Mouse (Mus musculus): ENCODE data around the gene Slc4a7. TPM values are rescaled to one million over a fixed set of nuclear protein-coding genes. Genes with fewer than 3 reads are reported as not detected.

The Slc4a7 gene
- polyA plus RNA-seq, 1 experiment = 34.5 TPM

DNA sequence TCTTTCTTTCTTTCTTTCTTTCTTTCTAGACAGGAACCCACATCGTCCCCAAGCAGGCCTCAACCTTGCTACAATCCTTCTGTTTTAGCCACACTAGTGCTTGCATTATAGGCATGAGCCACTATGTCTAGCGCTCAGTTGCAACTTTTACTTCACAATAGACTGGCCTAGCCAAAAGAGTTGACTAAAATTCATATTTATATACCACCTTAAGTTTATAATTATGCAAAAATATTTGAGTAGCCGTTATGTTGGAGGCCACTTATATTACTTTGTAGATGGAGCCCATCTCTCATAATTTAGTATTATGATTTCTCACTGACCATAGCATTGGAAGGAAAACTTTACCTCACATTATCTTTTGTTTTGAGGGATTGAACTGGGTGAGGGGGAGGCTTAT is 3.0 kb downstream of the Slc4a7 start:
- H3K4me1 ChIP-seq (ENCODE audit: control insufficient read depth, insufficient read depth, low read length) = 0 out of 2 replicates have a peak, but pooled peaks cover 2% of the 10 kb centered on the region
- H3K4me3 ChIP-seq (ENCODE audit: insufficient read depth, low read length) = no peak overlapping the region
- TF ChIP-seq CTCF (IDR thresholded peaks at IDR 0.05; ENCODE audit: borderline replicate concordance, insufficient read depth, low read length) (no peak), POLR2A (IDR thresholded peaks at IDR 0.05; ENCODE audit: low read depth, low read length) (no peak)
- H3K27ac ChIP-seq (ENCODE audit: insufficient read depth, low read length) = no peak overlapping the region

DNA sequence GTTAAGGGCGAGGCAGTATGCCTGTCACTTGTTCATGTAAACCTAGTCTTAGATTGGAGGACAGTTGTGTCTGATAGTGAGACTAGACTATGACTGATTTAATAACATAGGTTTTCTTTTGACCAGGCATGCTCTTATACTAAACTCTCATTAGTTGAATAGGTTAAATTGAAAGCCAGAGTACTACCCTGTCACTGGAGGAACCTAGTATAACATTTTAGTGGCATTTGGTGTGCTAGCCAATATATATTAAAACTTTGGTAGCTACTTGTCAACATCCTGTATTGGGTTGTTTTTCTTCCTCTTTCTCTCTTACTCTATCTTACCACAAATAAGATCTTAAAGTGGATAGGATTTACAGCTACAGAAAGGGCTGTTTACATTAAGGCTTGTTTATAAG is 4.3 kb downstream of the Slc4a7 start:
- 0 out of 2 replicates have a peak, but pooled peaks cover 2% of the 10 kb centered on the region for H3K4me1 ChIP-seq (ENCODE audit: control insufficient read depth, insufficient read depth, low read length)
- no peak overlapping the region; the same call in 1 of the 2 replicates for H3K4me3 ChIP-seq (ENCODE audit: insufficient read depth, low read length)
- H3K27ac ChIP-seq (ENCODE audit: insufficient read depth, low read length) = no peak overlapping the region
- TF ChIP-seq POLR2A (IDR thresholded peaks at IDR 0.05; ENCODE audit: low read depth, low read length) (no peak), CTCF (IDR thresholded peaks at IDR 0.05; ENCODE audit: borderline replicate concordance, insufficient read depth, low read length) (no peak)

DNA sequence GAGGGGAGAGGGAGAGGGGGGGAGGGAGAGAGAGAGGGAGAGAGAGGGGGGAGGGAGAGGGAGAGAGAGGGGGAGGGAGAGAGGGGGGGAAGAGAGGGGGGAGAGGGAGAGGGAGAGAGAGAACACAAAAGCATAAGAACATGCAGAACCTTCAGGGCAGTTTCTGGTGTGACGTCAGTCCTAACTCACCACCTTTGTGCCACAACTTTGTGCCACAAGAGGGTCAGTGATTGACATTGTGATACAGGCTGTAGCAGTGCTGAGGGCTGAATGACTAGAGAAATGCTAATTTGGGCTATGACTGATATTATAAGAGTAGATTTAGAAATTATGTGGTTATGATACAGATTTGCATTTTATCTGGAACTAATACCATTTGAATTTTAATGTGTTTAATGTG is 5.0 kb downstream of the Slc4a7 start:
- no peak overlapping the region for H3K4me3 ChIP-seq (ENCODE audit: insufficient read depth, low read length)
- no peak for TF ChIP-seq CTCF (IDR thresholded peaks at IDR 0.05; ENCODE audit: borderline replicate concordance, insufficient read depth, low read length)
- no peak for TF ChIP-seq POLR2A (IDR thresholded peaks at IDR 0.05; ENCODE audit: low read depth, low read length)
- 0 out of 2 replicates have a peak, but pooled peaks cover 2% of the 10 kb centered on the region for H3K4me1 ChIP-seq (ENCODE audit: control insufficient read depth, insufficient read depth, low read length)
- H3K27ac ChIP-seq (ENCODE audit: insufficient read depth, low read length) = no peak overlapping the region

DNA sequence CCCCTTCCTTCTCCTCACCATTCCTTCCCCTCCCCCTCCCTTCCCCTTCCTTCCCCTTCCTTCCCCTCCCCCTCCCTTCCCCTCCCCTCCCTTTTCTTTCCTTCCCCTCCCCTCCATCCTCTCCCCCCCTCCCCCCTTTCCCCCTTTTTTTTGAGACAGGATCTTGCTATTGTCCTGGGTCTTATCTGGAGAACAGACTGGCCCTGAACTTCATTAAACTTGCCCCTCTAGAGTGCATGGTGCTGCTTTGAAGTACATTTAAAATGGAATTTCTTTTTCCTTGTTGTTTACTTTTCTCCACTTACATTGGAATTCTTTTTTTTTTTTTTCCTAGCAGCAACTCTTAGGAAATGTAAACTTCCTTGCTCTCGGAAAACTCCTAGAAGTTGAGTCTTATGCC is 6.9 kb downstream of the Slc4a7 start:
- TF ChIP-seq CTCF (IDR thresholded peaks at IDR 0.05; ENCODE audit: borderline replicate concordance, insufficient read depth, low read length) = no peak
- TF ChIP-seq POLR2A (IDR thresholded peaks at IDR 0.05; ENCODE audit: low read depth, low read length) = no peak
- Histone ChIP-seq H3K27ac (ENCODE audit: insufficient read depth, low read length) (no peak overlapping the region), H3K4me1 (ENCODE audit: control insufficient read depth, insufficient read depth, low read length) (0 out of 2 replicates have a peak, but pooled peaks cover 2% of the 10 kb centered on the region), H3K4me3 (ENCODE audit: insufficient read depth, low read length) (no peak overlapping the region)

DNA sequence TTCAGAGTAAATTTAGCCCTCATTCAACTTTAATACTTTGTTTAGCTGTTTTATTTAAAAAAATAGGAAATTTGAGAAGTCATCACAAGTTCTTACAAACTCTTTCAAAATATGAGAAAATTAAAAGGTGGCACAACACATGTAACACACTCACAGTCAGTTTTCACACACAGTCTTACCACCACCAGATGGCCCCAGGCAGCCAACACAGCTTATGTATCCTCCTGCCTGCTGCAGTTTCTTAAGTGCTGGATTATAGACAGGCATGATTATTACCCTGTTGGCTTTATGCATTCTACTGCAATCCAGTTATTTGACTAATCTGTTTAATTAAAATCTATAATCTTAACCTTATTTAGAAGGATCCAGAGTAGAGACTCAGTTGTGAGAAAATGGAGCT is 12.1 kb downstream of the Slc4a7 start:
- no peak for TF ChIP-seq CTCF (IDR thresholded peaks at IDR 0.05; ENCODE audit: borderline replicate concordance, insufficient read depth, low read length)
- no peak for TF ChIP-seq POLR2A (IDR thresholded peaks at IDR 0.05; ENCODE audit: low read depth, low read length)
- H3K4me1 ChIP-seq (ENCODE audit: control insufficient read depth, insufficient read depth, low read length) = peaks cover 2% of the 10 kb centered on the region; the same call in 1 of the 2 replicates
- H3K27ac ChIP-seq (ENCODE audit: insufficient read depth, low read length) = no peak overlapping the region
- H3K4me3 ChIP-seq (ENCODE audit: insufficient read depth, low read length) = no peak overlapping the region

DNA sequence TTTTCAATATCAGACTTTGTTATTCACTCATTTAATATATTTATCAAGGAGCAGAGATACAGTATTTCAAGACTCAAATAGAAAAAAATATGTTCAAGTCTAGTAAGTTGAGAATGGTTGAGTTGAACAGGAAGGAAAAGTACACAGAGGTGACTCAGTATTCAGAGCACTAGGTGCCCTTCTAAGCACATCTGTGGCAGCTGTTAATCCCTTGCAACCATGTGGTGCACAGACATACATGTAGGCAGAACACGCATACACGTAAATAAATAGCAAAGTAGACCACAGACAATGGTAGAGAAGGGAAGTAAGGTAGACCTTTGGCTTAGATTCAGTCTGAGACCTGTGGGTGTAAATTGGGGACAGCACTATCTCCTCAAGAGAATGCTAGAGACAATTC is 13.7 kb downstream of the Slc4a7 start:
- no peak overlapping the region for H3K27ac ChIP-seq (ENCODE audit: insufficient read depth, low read length)
- TF ChIP-seq POLR2A (IDR thresholded peaks at IDR 0.05; ENCODE audit: low read depth, low read length) (no peak), CTCF (IDR thresholded peaks at IDR 0.05; ENCODE audit: borderline replicate concordance, insufficient read depth, low read length) (no peak)
- H3K4me1 ChIP-seq (ENCODE audit: control insufficient read depth, insufficient read depth, low read length) = peaks cover 2% of the 10 kb centered on the region; the same call in 1 of the 2 replicates

DNA sequence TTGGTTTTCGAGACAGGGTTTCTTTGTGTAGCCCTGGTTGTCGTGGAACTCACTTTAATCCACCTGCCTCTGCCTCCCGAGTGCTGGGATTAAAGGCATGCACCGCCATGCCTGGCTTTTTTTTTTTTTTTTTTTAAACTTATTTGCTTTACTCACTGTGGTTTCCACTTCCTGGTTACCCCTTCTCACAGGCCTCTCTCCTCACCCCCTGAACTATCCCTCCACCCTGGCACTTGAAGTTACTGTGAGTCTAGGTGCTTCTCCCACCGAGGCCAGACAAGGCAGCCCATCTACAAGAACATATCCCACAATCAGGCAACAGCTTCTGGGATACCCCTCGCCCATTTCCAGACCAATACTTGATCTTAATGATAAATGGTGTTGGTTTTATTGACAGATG is 14.8 kb downstream of the Slc4a7 start:
- TF ChIP-seq CTCF (IDR thresholded peaks at IDR 0.05; ENCODE audit: borderline replicate concordance, insufficient read depth, low read length) = no peak
- H3K27ac ChIP-seq (ENCODE audit: insufficient read depth, low read length) = no peak overlapping the region
- H3K4me3 ChIP-seq (ENCODE audit: insufficient read depth, low read length) = no peak overlapping the region
- peaks cover 2% of the 10 kb centered on the region; the same call in 1 of the 2 replicates for H3K4me1 ChIP-seq (ENCODE audit: control insufficient read depth, insufficient read depth, low read length)

More for the DNA sequence above, 13.7 kb downstream of the Slc4a7 start:
- no peak overlapping the region for H3K4me3 ChIP-seq (ENCODE audit: insufficient read depth, low read length)

DNA sequence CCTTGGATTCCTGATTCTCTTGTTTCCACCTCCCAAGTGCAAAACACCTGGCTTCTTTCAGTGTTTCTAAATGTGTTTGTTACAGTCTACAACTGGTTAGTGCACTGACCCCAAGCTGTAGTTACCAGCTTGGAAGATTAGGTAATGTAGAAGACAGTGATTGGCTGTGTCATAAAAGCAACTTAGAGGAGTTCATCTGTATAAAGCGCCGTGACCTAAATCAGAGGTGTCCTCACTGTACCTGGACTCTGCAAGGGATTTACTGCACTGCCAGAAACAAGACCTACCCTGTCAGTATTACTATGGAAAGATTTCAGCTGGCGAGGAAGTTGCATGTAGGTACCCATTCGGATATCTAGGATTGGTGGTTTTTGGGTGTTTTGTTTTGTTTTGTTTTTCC is 16.5 kb downstream of the Slc4a7 start:
- Histone ChIP-seq H3K27ac (ENCODE audit: insufficient read depth, low read length) (no peak overlapping the region), H3K4me1 (ENCODE audit: control insufficient read depth, insufficient read depth, low read length) (peaks cover 2% of the 10 kb centered on the region; the same call in 1 of the 2 replicates), H3K4me3 (ENCODE audit: insufficient read depth, low read length) (no peak overlapping the region)
- TF ChIP-seq CTCF (IDR thresholded peaks at IDR 0.05; ENCODE audit: borderline replicate concordance, insufficient read depth, low read length) = no peak
- no peak for TF ChIP-seq POLR2A (IDR thresholded peaks at IDR 0.05; ENCODE audit: low read depth, low read length)

DNA sequence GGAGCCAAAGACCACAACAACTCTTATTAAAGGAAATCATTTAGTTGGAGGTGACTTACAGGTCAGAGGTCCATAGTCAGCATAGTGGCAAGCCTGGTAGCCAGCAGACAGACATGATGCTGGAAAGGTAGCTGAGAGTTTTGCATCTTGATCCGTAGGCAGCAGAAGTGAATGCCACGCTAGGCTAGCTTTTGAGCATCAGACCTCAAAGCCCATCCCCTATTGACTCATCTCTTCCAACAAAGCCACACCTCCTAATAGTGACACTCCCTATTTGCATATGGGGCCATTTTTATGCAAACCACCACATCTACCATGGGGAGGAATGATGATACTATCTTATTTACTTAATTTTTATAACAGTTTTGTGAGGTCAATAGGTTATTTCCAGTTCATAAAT is 79.1 kb downstream of the Slc4a7 start:
- Histone ChIP-seq H3K27ac (ENCODE audit: insufficient read depth, low read length) (no peak overlapping the region), H3K4me3 (ENCODE audit: insufficient read depth, low read length) (no peak overlapping the region), H3K4me1 (ENCODE audit: control insufficient read depth, insufficient read depth, low read length) (no peaks in the 10 kb centered on the region)
- no peak for TF ChIP-seq CTCF (IDR thresholded peaks at IDR 0.05; ENCODE audit: borderline replicate concordance, insufficient read depth, low read length)
- no peak for TF ChIP-seq POLR2A (IDR thresholded peaks at IDR 0.05; ENCODE audit: low read depth, low read length)

DNA sequence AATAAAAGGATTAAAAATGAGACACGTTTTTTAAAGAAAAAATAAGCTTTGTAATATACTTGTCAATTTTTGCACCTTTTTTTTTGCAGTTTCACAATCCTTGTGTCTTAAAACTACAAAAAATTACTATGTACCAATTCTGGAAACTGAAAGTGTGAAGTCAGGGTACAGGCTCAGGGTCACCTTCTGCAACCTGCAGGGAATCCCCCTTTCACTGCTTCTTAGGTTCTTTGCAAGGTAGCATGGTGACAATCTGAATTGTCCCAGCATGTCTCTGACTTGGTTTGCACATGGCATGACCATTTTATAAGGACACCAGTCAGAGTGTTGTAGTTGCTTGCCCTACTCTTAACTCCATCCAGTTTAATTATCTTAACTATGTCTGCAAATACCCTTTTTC is 82.1 kb downstream of the Slc4a7 start:
- H3K4me3 ChIP-seq (ENCODE audit: insufficient read depth, low read length) = no peak overlapping the region
- H3K27ac ChIP-seq (ENCODE audit: insufficient read depth, low read length) = no peak overlapping the region
- no peaks in the 10 kb centered on the region for H3K4me1 ChIP-seq (ENCODE audit: control insufficient read depth, insufficient read depth, low read length)
- no peak for TF ChIP-seq CTCF (IDR thresholded peaks at IDR 0.05; ENCODE audit: borderline replicate concordance, insufficient read depth, low read length)
- no peak for TF ChIP-seq POLR2A (IDR thresholded peaks at IDR 0.05; ENCODE audit: low read depth, low read length)

DNA sequence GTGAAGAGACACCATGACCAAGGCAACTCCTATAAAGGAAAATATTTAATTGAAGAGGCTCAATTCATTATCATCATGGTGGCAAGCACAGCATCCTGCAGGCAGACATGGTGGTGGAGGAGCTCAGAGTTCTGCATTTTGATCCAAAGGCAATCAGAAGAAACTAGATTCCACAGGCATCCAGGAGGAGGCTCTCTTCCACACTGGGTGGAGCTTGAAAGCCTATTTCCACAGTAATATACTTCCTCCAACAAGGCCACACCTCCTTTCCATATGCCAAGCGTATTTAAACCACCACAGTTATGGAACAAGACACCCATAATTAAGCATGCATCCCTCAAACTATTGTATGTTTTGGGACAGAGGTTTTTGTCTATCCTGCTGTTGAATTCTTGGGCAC is 84.9 kb downstream of the Slc4a7 start:
- Histone ChIP-seq H3K27ac (ENCODE audit: insufficient read depth, low read length) (no peak overlapping the region), H3K4me3 (ENCODE audit: insufficient read depth, low read length) (no peak overlapping the region), H3K4me1 (ENCODE audit: control insufficient read depth, insufficient read depth, low read length) (no peaks in the 10 kb centered on the region)
- no peak for TF ChIP-seq POLR2A (IDR thresholded peaks at IDR 0.05; ENCODE audit: low read depth, low read length)
- no peak for TF ChIP-seq CTCF (IDR thresholded peaks at IDR 0.05; ENCODE audit: borderline replicate concordance, insufficient read depth, low read length)
